Mouse (Mus musculus) megakaryocyte, embryonic 14.5 days (primary cell): ENCODE measurements around the gene D330020A13Rik. TPM values are rescaled to one million over a fixed set of nuclear protein-coding genes. Genes with fewer than 3 reads are reported as not detected.

Experiments used
- H3K27me3 ChIP-seq: replicated peaks from 2 replicates; pipeline ENCODE3; 2012; ENCODE audit warnings: inconsistent platforms
- H3K36me3 ChIP-seq: replicated peaks from 2 replicates; pipeline ENCODE3; 2012; ENCODE audit warnings: low read length, inconsistent platforms, mixed read lengths
- H3K4me1 ChIP-seq: 2 replicates; pipeline ENCODE4 v1.6.1; 2012; ENCODE audit warnings: inconsistent platforms
- H3K4me3 ChIP-seq: replicated peaks from 2 replicates; pipeline ENCODE3; 2012; ENCODE audit warnings: moderate library complexity, mild to moderate bottlenecking, inconsistent platforms
- H3K9me3 ChIP-seq: 2 replicates; pipeline ENCODE4 v1.6.1; 2012; ENCODE audit warnings: inconsistent platforms
- FLI1 ChIP-seq: IDR thresholded peaks from 2 replicates; pipeline ENCODE4 v1.6.1; 2012; ENCODE audit warnings: low read length, inconsistent platforms, mixed read lengths
- GATA1 ChIP-seq: IDR thresholded peaks from 3 replicates; pipeline ENCODE4 v1.6.1; 2012; ENCODE audit warnings: mixed read lengths, low read length, inconsistent platforms, borderline replicate concordance
- polyA plus RNA-seq: library from polyadenylated mRNA; stranded (reverse); fragments of >175 nt; gene quantifications from 2 replicates; pipeline ENCODE4 v1.2.3, GENCODE M21; 2012; ENCODE audit warnings: low replicate concordance; ENCODE audit not compliant: insufficient read depth

Gene D330020A13Rik
- polyA plus RNA-seq, 1 experiment, result not detected

DNA sequence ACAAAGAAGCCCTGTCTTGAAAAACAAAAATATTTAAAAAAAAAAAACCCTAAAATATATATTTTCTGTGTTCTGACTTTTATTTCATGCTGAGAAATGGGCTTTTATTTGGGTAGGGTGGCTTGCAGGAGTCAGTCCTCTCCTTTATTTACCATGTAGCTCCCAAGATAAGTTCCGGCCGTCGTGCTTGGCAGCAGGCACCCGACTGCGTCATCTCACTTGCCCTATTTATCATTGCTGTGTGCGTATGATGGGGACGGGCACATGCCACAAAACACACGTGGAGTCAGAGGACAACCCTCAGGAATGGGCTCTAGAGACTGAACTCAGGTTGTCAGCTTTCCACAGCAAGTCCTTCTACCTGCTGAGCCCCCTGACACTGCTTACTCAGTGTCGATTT, 25.0 kb downstream of the D330020A13Rik start:
- H3K27me3 ChIP-seq, result peaks cover 7% of the 10 kb centered on the region
- peaks cover 10% of the 10 kb centered on the region for H3K36me3 ChIP-seq
- no peak for TF ChIP-seq FLI1
- no peak for TF ChIP-seq GATA1
- no peaks in the 10 kb centered on the region for H3K4me1 ChIP-seq
- H3K9me3 ChIP-seq, result no peaks in the 10 kb centered on the region
- no peak overlapping the region for H3K4me3 ChIP-seq

DNA sequence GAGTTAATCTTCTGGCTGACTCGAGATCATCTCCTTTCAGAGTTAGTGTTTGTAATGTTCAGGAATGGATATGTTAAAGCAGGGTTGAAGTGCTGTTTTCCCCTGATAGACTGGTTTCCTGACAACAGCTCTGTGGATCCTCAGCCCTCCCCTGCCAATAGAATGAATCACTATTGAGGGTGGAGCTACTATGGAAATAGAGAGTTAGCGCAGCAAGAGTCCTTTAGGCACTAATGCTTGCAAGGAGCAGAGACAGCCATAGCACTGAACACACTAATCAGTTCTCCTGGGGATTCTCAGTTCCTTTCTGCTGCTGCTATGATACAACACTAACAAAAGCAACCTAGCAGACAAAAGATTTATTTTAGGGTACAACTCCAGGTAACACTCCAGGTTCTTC, 26.2 kb downstream of the D330020A13Rik start:
- Histone ChIP-seq H3K27me3 (peaks cover 7% of the 10 kb centered on the region), H3K4me1 (no peaks in the 10 kb centered on the region), H3K36me3 (peaks cover 21% of the 10 kb centered on the region), H3K4me3 (no peak overlapping the region), H3K9me3 (no peaks in the 10 kb centered on the region)
- no peak for TF ChIP-seq FLI1
- TF ChIP-seq GATA1, result no peak

DNA sequence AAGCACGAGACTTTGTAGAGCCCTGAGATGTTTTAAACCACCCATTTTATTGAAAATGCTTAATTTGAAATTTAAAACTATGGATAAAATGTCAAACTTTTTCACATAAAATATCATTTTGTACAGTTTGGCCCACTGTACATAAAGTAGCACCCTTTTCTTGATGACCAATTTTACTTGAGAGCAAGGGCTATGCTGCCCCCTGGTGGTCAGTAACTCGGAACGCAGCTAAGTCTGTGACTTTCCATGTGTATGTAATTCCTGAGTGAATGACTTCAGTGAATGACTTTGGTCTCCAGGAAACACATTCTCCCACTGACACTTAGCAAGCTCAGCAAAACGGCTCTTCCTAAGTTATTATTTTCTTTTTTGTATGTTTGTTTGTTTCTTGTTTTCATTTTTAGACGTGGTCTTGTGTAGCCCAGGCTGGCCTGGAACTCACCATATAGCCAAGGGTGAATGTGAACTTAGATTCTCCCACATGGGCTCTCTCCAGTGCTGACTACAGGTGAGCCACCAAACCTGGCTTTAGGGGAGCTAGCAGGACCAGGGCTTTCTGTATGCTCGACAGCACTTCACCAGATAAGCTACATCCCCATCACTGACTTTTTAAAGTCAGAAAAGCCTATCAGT, 30.2 kb downstream of the D330020A13Rik start:
- Histone ChIP-seq H3K27me3 (peaks cover 5% of the 10 kb centered on the region), H3K9me3 (no peaks in the 10 kb centered on the region), H3K4me1 (no peaks in the 10 kb centered on the region), H3K36me3 (peaks cover 40% of the 10 kb centered on the region), H3K4me3 (no peak overlapping the region)
- TF ChIP-seq FLI1 (no peak), GATA1 (no peak)

DNA sequence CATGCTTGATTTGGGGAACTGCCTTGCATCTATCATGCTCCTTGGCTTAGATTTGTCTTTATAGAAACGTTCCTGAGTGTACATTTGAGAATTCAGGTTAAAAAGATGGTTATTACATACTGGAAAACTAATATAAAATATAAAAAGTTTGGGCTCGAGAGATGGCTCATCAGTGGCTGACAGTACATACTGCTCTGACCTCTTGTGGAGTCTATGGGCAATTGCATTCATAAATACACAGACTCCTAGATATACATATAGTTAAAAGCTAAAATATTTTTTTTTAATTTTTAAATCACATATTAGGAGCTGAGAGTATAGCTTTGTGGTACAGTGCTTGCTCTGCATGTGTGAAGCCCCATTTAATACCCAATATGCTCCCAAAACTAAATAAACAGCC, 38.2 kb downstream of the D330020A13Rik start:
- Histone ChIP-seq H3K9me3 (no peaks in the 10 kb centered on the region), H3K36me3 (peaks cover 93% of the 10 kb centered on the region), H3K4me1 (no peaks in the 10 kb centered on the region), H3K4me3 (no peak overlapping the region), H3K27me3 (no peaks in the 10 kb centered on the region)
- no peak for TF ChIP-seq FLI1
- no peak for TF ChIP-seq GATA1

- H3K27me3 ChIP-seq, result no peaks in the 10 kb centered on the region
- no peaks in the 10 kb centered on the region for H3K9me3 ChIP-seq
- no peak overlapping the region for H3K4me3 ChIP-seq
- H3K36me3 ChIP-seq, result peaks cover 95% of the 10 kb centered on the region
- no peaks in the 10 kb centered on the region for H3K4me1 ChIP-seq
- TF ChIP-seq GATA1 (no peak), FLI1 (no peak)
Observed at GRCm38 (mm10) chr6:120343992-120344391, 49.8 kb downstream of the D330020A13Rik start.

Other genes starting within 250 kb of the D330020A13Rik start
- not detected in 2 replicates for gene Ninj2, start 201.0 kb upstream of the D330020A13Rik start, polyA plus RNA-seq
- 0.03 and 0.61 TPM in 2 replicates for gene B4galnt3, start 195 bp downstream of the D330020A13Rik start, polyA plus RNA-seq
- 1.7 and 4.6 TPM in 2 replicates for gene Kdm5a, start 69.8 kb downstream of the D330020A13Rik start, polyA plus RNA-seq
- 0.91 and 3.4 TPM in 2 replicates for gene Ccdc77, start 70.0 kb downstream of the D330020A13Rik start, polyA plus RNA-seq
- gene Il17ra, start 168.9 kb downstream of the D330020A13Rik start, polyA plus RNA-seq, result 8.7 and 11.2 TPM in 2 replicates
- 1.1 TPM in 1 of 2 replicates, not detected in the other for gene Tmem121b, start 199.4 kb downstream of the D330020A13Rik start, polyA plus RNA-seq
- 2.1 and 4.8 TPM in 2 replicates for gene Hdhd5, start 237.0 kb downstream of the D330020A13Rik start, polyA plus RNA-seq